Mouse (Mus musculus) kidney, postnatal 4 days (tissue): Measurements from ENCODE around the gene Micu2.

ENCODE experiments used
- DNase-seq, 2 experiments: peaks; one replicate each; pipeline ENCODE4 v3.0.0; 2021; ENCODE audit warnings: mixed read lengths in 2 of 2

Gene Micu2

GRCm38 (mm10) chr14:57890011-57890842, 108.8 kb downstream of the Micu2 start, which contains the start of gene Zdhhc20:
TSS of gene Zdhhc20 (minus strand) at chr14:57890276.
- peak; percentile 97 to 98 for DNase-seq

- peak; percentile 60 to 74 for DNase-seq
These were observed 109.5 kb downstream of the Micu2 start for GRCm38 (mm10) chr14:57889541-57890010.

GRCm38 (mm10) chr14:57887171-57887570, 111.9 kb downstream of the Micu2 start:
- DNase-seq, result peak; percentile 49 to 52

GRCm38 (mm10) chr14:57886032-57886431, 113.0 kb downstream of the Micu2 start:
- DNase-seq, result no peak

GRCm38 (mm10) chr14:57883341-57883740, 115.7 kb downstream of the Micu2 start:
- DNase-seq, result no peak

GRCm38 (mm10) chr14:57882720-57883119, 116.3 kb downstream of the Micu2 start:
- no peak for DNase-seq

GRCm38 (mm10) chr14:57881793-57882192, 117.3 kb downstream of the Micu2 start:
- peak; percentile 25 to 61 for DNase-seq

GRCm38 (mm10) chr14:57881074-57881473, 118.0 kb downstream of the Micu2 start:
- no peak for DNase-seq

GRCm38 (mm10) chr14:57877921-57878320, 121.1 kb downstream of the Micu2 start:
- DNase-seq, result no peak

- no peak for DNase-seq
These were observed 132.3 kb downstream of the Micu2 start for GRCm38 (mm10) chr14:57866676-57867276.
